Comparison of ENCODE assay signal across 20 mouse cellular contexts in the genomic region with DNA sequence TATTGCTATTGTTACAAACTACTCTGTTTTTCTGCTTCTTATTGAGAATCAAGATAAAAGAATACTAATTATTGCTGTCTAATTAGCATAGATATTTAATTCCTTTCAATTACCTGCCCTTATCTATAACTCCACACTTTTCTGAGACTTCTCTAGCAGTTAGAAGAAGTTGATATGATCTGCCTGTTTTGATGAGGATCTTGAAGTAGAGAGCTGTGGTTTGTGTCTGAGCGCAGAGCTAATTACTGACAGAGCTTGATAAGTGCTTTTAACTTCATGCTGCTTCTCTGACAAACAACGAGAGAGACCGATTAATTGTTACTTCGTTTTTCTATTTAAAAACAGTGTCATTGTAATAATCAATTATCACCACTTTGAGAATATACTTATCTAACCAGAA.
A peak's percentile ranks its signal among the peaks of the same experiment; 100 is the strongest.
DNase-seq lines count a peak whose midpoint lies in the region; ATAC-seq and TF ChIP-seq lines count a peak whose summit lies in the region.
"Had no signal": no experiment of that assay in that cellular context is flagged by ENCODE, and none has a peak within 500 bp of the region (broad histone marks: within the 10 kb centered on the region; RNA-seq: fewer than 3 reads in every experiment).

No protein-coding gene starts in this region.

- H3K36me3 ChIP-seq in G1E (replicated peaks) (no peaks in the 10 kb centered on the region), MEL (ENCODE audit: control insufficient read depth in 1 of 2, insufficient read depth in 2 of 2, low read length in 2 of 2) (peaks cover 0 to 2% of the 10 kb centered on the region in 2 experiments; a peak in 1 of 4 replicates)
- no peaks in the 10 kb centered on the region for H3K36me3 ChIP-seq in hindbrain, embryonic 12.5 days

- TF ChIP-seq RAD21 in MEL (IDR thresholded peaks at IDR 0.05; ENCODE audit: low read depth, low read length), result no peak

- peak; percentile 33 to 60; a peak in 3 of 4 replicates for TF ChIP-seq EP300 in MEL (IDR thresholded peaks at IDR 0.05; ENCODE audit: low read depth in 1 of 2, low read length in 2 of 2)

- no peak overlapping the region for H3K4me2 ChIP-seq in hindbrain, embryonic 12.5 days (replicated peaks)

- H3K4me3 ChIP-seq in G1E (ENCODE audit: low read depth, low read length) (no peak overlapping the region), MEL (ENCODE audit: control insufficient read depth in 1 of 2, insufficient read depth in 1 of 2, low read depth in 2 of 2, low read length in 2 of 2) (no peak overlapping the region)
- no peak overlapping the region for H3K4me3 ChIP-seq in hindbrain, embryonic 12.5 days

- no peaks in the 10 kb centered on the region for H3K79me2 ChIP-seq in MEL (ENCODE audit: control insufficient read depth, insufficient read depth, low read length, poor library complexity)

- TF ChIP-seq POLR2A in MEL (IDR thresholded peaks at IDR 0.05; ENCODE audit: control insufficient read depth in 1 of 2, insufficient read depth in 1 of 2, low read depth in 1 of 2, low read length in 2 of 2, poor library complexity in 1 of 2), result no peak

- H3K27me3 ChIP-seq in G1E (ENCODE audit: insufficient read depth, low read length), result no peaks in the 10 kb centered on the region
- H3K27me3 ChIP-seq in MEL (ENCODE audit: control insufficient read depth in 1 of 2, insufficient read depth in 2 of 2, low read length in 2 of 2), result no peaks in the 10 kb centered on the region
- H3K27me3 ChIP-seq in hindbrain, embryonic 12.5 days, result no peaks in the 10 kb centered on the region
- H3K27me3 ChIP-seq: CH12.LX had no signal

- H3K4me1 ChIP-seq in G1E (ENCODE audit: insufficient read depth, low read depth, low read length) (no peaks in the 10 kb centered on the region), MEL (ENCODE audit: control insufficient read depth in 1 of 2, insufficient read depth in 2 of 2, low read length in 2 of 2) (peaks cover 0 to 4% of the 10 kb centered on the region in 2 experiments; a peak in 1 of 4 replicates)
- no peaks in the 10 kb centered on the region for H3K4me1 ChIP-seq in hindbrain, embryonic 12.5 days

- peak; percentile 97 for ATAC-seq in G1E (ENCODE audit: extremely low read depth, insufficient number of reproducible peaks, low FRiP score, poor library complexity, severe bottlenecking)
- ATAC-seq in hindbrain, embryonic 12.5 days (ENCODE audit: low FRiP score), result no peak
- ATAC-seq: activated CD4-positive, CD25-positive, alpha-beta regulatory T cell, adult 4 months; CD4-positive, CD25-positive, alpha-beta regulatory T cell, adult 4 months; Patski had no signal

- no peak overlapping the region for H3K27ac ChIP-seq in MEL (ENCODE audit: control insufficient read depth, low read depth, low read length)
- no peak overlapping the region for H3K27ac ChIP-seq in hindbrain, embryonic 12.5 days

- 75% methylated on average over 4 of the region's 4 CpGs for WGBS in hindbrain, embryonic 12.5 days

- no peak for TF ChIP-seq CTCF in G1E (IDR thresholded peaks at IDR 0.05; ENCODE audit: low read depth, low read length)
- TF ChIP-seq CTCF in MEL (IDR thresholded peaks at IDR 0.05 in 2 of 3, conservative IDR thresholded peaks at IDR 0.05 in 1 of 3; ENCODE audit: control insufficient read depth in 1 of 3, insufficient read depth in 1 of 3, low read depth in 2 of 3, low read length in 3 of 3, poor library complexity in 1 of 3, severe bottlenecking in 1 of 3), result no peak

- H3K9me3 ChIP-seq in G1E (replicated peaks) (no peaks in the 10 kb centered on the region), MEL (replicated peaks; ENCODE audit: insufficient read depth, low read length) (no peaks in the 10 kb centered on the region)
- no peaks in the 10 kb centered on the region for H3K9me3 ChIP-seq in hindbrain, embryonic 12.5 days (replicated peaks)

- H3K9ac ChIP-seq in MEL (ENCODE audit: control insufficient read depth, low read depth, low read length, poor library complexity, severe bottlenecking), result no peak overlapping the region
- H3K9ac ChIP-seq in hindbrain, embryonic 12.5 days, result no peak overlapping the region

- DNase-seq in G1E (ENCODE audit: low spot score) (peak; percentile 1), MEL (ENCODE audit: low read depth, low spot score) (peak; percentile 19)
- no peak for DNase-seq in frontal cortex, postnatal 36 days (ENCODE audit: low spot score in 2 of 2)
- DNase-seq: adrenal gland, adult 2 months; adrenal gland, adult 8-10 months; adrenal gland, postnatal 10 days; adrenal gland, postnatal 14 days; adrenal gland, postnatal 25 days; adrenal gland, postnatal 36 days; B cell, adult 2 months; cerebellum, adult 11 months; cerebellum, adult 11-12 months; cerebellum, adult 18-20 months; cerebellum, adult 2 months; cerebellum, adult 8-10 months had no signal

TF ChIP-seq in MEL, 35 proteins besides CTCF, POLR2A, EP300 and RAD21:
- TF ChIP-seq GATA1 (IDR thresholded peaks at IDR 0.05; ENCODE audit: low read depth, low read length) (peak; percentile 17; the same call in 1 of the 2 replicates), TCF12 (IDR thresholded peaks at IDR 0.05; ENCODE audit: low read depth, low read length) (peak; percentile 62), MYC (IDR thresholded peaks at IDR 0.05; ENCODE audit: low read depth, low read length) (no peak), TBP (IDR thresholded peaks at IDR 0.05; ENCODE audit: low read depth, low read length) (no peak), NRF1 (IDR thresholded peaks at IDR 0.05; ENCODE audit: insufficient read depth, low read depth, low read length, poor library complexity, severe bottlenecking) (no peak), ELF1 (IDR thresholded peaks at IDR 0.05; ENCODE audit: low read depth, low read length) (no peak), ZNF384 (IDR thresholded peaks at IDR 0.05; ENCODE audit: low read depth, low read length) (no peak), ZKSCAN1 (IDR thresholded peaks at IDR 0.05; ENCODE audit: low read depth, low read length) (no peak), BHLHE40 (IDR thresholded peaks at IDR 0.05; ENCODE audit: borderline replicate concordance, low read depth, low read length) (no peak), HCFC1 (IDR thresholded peaks at IDR 0.05; ENCODE audit: low read depth, low read length) (no peak), GABPA (IDR thresholded peaks at IDR 0.05; ENCODE audit: low read depth, low read length) (no peak)
TF ChIP-seq in MEL: peak in this region for 2.

Comparison
In these comparisons a context has a peak if more than half of its experiments do, and no peak if none do; other contexts are left out.
1. DNase-seq: peak in G1E (single experiment) and MEL (single experiment); none in frontal cortex, postnatal 36 days (0 of 2).